Mouse (Mus musculus) right cerebral cortex, postnatal 25 days (tissue): Measurements from ENCODE around the gene Vsig10l.
A peak's percentile ranks its signal among the peaks of the same experiment; 100 is the strongest.

Experiments
- DNase-seq: peaks from one replicate; pipeline ENCODE4 v3.0.0; 2022

Gene Vsig10l

DNA sequence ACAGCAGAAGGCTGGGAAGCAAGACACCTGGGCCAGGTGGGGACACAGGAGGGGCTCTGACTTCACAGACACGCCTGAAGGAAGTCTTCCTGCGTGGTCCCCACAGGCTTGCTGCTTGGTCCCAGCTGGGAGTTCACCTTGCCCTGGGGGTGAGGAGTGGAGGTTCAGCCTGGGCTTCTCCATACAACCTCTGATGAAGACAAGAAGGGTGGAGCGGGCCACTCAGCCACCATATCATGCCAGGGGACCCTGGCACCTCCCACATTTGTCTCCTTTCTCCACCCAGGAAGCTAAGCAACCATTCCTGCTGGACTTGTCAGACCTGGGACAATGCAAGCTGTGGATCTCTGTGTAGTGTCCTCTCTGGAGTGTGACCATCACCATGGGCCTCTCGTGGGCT is at the start of gene Vsig10l:
TSS of gene Vsig10l (plus strand) at position 301 of the 400 bp plus-strand sequence.
- no peak for DNase-seq

DNA sequence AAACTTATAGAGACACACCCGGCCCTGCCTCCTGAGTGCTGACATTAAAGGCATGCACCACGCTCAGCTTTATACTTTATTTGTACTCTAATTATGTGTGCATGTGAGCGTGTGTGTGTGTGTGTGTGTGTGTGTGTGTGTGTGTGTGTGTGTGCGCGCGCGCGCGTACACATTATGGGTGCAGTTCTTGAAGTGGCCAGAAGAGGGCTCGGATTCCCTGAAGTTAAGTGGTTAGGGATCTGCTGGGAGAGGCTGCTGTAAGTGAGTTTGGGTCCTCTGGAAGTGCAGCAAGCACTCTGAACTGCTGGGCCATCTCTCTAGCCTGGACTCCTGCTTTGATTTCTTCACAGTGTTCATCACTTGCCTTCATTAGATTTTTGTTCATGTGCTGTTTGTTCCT is 45.7 kb upstream of the Vsig10l start:
- no peak for DNase-seq

DNA sequence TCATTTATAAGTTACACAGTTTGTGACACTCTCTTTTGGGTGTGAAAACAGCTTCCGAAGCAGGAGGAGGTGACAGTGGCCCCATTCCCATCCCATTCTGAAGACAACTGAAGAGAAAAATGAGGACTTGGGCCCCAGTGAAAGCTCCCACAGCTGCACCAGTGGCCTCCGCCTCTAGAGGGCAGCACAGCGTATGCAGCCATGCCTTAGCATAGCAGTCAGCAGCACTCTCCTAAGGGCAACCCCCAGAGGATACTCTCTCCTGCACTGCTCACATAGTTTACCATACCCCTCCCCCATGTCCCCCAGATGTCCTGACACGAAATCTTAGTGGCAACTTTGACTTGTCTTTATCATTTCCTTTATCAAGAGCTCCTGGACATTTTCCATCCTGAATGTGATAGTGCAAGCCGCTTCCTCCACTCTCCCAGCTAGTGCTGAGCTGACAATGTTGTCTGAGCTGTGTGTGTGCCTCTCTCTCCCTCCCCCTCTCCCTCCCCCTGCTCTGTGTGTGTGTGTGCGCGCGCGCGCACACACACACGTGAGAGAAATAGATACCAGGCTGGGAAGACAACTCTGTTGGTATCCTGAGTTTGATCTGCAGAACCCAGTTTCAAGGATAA is 39.8 kb upstream of the Vsig10l start:
- DNase-seq: peak; percentile 78

DNA sequence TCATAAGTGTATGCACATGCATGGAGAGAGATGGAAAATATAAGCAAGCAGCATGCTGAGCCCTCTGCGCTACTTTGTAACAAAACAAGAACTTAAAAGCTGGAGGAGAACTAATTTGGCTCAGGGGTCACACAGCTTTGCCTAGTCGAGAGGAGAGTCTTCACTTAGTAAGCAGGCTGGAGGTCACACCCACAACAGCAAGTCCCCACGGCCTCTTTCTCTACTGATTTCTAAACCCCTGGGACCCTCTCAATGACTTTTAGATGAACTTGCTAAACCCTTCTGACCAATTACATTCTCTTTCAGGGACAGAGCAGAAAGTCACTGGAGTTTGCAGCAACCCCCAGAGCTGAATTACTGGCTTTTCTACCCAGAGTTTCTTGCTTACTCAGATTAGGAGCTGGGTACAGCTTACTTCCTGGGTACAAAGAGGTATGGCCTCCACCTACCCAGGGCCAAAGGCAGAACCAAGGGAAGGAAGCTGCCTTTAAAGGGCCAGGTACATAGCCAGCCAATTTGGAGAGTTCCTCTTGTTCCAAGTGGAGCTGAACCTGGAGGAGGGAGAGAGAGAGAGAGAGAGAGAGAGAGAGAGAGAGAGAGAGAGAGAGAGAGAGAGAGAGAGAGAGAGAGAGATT is 38.8 kb upstream of the Vsig10l start:
- DNase-seq: no peak

DNA sequence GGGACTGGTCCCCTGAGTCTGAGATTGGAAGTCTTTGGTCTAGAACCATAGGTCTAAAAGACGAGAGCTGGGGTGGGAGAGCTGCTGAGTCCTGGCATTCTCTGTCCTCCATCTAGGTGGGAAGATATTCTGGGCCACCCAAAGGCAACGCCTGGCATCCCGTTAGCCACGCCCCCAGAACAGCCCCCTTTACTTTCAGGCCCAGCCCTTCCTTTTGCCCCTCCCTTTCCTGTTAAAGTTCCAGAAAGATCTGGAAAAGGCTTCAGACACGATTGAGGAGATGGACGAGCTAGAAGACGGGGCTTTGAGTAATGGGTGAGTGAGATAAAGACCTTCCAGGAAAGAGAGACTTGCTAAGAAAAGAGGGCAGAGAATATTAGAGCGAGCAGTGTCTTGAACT is 35.5 kb upstream of the Vsig10l start, which contains the start of gene Lim2:
TSS of gene Lim2 (plus strand) at position 265 of the 400 bp plus-strand sequence.
- DNase-seq: no peak

DNA sequence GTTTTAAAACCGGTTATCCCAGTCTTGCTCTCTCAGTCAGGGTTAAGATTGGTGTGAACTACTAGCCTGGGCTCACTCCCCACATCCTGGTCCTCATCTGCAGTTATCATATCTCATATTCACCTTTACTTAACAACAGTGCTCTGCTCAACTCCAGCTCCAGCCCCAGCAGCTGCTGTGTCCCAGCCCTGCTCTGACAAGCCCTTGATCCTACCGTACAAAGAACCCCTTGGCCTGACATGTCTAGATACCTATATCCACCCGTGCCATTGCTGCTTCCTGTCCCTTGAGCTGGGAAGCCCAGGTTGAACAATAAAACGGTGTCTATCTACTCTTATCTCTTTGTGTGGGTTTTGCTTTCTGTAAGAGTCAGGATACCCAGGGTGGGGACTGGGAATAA is 33.5 kb upstream of the Vsig10l start:
- no peak for DNase-seq

DNA sequence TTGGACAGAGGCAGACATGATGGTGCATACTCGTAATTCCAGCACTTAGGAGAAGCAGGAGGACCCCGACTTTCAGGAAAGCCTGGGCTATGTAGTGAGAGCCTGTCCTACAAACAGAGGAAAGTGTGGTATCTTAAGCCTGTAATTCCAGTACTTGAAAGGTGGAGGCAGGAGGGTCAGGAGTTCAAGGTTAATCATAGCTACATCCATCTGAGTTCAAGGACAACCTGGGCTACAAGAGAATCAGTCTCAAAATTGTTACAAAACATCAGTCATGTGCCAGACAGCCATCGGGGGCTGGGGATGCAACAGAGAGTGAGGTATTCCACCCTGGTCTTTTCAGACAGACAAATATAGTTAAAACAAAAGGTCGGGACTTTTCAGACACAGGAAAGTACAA is 30.1 kb upstream of the Vsig10l start:
- no peak for DNase-seq

DNA sequence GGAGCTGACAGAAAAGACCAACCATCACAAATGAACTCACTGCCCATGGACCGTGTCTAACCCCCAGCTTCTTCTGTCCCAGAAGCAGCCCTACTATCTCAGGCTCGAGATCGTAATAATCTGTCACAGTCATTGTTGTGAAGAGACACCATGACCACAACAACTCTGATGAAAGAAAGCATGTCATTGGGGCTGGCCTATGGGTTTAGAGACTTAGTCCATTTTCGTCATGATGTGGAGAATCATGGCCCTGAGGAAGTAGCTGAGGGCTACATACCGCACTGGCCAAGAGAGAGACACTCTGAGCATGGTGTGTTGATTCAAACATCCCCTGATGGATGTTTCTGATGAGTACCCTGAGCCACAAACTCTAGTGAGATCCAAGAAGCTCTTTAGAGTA is 28.3 kb upstream of the Vsig10l start:
- DNase-seq: no peak

DNA sequence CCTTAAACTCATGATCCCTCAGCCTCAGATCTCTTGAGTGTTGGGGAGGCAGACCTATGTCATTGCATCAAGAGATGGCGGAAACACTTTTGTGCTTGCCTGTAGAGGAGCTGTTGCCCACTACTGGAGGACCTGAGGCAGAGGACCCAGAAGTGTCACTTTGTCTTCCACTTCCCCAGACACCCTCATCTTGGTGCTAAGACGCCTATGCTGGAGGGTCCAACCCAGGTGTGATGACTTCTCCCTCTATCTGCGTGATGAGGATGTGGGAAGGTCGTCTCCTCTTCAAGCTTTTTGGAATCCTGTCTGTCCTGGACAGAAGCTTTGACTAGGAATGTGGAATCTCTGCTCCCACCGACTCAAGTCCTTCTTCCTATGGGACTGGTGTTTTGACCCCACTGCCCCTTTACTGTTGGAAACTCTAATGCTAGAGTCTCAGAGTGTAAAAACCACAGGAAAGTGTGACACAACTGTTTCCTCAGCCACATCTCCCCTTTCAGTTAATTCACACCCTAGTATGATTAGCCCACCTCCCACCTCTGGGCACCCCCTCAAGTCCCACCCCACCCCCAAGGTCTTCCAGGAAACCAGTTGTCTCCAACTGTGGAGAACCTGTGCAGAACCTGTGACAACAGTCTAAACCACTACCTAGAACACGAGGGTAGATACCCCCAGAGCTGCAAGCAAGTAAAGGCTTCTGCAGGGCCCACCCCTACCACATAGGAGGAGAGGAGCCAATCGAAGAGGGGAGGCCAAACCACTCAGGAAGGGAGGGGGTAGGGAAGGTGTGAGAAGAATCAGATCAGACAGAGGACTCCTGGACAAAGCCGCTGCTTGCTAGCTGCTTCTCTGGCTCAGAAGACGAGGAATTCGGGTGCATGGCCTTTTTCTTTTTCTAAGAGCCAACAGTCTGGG is 26.4 kb upstream of the Vsig10l start, which contains the start of gene Nkg7:
TSS of gene Nkg7 (plus strand) at position 733 of the 915 bp plus-strand sequence.
- DNase-seq: no peak

DNA sequence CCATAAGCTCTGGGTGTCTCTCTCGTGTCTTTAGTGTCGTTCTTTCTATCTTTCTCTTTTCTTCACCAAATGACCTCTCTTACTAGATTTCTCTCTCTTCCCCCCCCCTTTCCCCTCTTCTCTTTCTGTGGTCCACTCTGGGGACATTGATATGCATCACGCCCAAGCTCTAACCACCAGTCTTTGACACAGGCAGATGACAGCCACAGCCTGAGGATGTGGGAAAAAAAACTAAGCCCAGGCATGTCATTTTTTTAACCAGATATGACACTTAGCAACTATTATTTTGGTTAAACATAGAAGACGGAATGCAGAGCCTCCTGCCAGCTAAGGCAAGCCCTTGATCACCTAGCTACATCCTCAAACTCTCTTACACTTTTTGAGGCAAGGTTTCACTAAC is 24.3 kb upstream of the Vsig10l start:
- no peak for DNase-seq

DNA sequence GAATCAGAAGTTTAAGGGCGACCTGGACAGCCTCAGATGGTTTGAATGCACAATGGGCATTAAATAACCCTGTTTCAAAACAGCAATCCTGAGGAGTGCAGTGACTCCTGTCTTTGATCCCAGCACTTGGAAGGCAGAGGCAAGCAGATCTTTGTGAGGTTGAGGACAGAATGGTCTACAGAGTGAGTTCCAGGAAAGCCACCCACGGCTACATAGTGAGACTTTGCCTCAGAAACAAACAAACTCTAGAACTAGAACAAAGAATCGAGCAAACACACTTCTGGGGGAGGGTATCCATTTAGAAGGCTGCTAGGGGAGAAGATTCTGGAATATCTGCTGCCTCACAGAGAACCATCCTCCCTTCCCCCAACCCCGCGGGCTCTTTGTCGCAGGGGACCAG is 22.5 kb upstream of the Vsig10l start, which contains the start of gene Cldnd2:
TSS of gene Cldnd2 (plus strand) at position 301 of the 400 bp plus-strand sequence.
- DNase-seq: no peak

DNA sequence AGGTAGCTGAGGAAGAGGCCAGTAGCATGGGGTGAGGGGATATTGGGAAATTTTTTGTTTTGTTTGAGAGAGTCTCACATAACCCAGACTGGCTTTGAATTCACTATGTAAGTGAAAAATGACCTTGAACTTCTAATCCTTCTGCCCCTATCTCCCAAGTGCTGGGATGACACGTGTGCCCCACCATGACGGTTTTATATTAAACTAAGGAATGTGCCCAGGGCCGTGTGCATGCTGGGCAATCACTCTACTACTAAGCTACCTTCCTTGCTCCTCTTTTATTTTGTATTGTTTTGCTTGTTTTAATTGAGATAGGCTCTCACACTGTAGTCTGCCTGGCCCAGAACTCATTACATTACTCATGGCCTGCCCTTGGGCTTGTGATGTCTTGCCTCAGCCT is 21.9 kb upstream of the Vsig10l start:
- no peak for DNase-seq

DNA sequence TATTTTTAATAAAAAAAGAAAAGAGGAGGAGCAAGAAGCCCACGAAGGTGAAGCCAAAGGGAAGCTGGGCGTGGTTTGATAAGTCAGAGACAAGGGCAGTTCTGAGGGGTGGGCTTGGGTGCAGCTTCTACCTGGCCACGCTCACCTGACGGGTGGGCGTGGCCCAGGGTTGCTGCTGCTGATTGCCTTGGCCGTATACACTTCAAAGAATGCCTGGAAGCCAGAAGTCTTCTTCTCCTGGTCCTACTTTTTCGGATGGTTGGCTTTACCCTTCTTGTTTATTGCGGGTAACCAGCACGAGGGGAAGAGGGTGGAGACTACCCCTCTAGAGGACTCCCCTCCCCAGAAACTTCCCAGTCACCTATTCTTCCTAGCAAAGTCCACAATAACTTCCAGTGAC is 20.3 kb upstream of the Vsig10l start:
- no peak for DNase-seq

DNA sequence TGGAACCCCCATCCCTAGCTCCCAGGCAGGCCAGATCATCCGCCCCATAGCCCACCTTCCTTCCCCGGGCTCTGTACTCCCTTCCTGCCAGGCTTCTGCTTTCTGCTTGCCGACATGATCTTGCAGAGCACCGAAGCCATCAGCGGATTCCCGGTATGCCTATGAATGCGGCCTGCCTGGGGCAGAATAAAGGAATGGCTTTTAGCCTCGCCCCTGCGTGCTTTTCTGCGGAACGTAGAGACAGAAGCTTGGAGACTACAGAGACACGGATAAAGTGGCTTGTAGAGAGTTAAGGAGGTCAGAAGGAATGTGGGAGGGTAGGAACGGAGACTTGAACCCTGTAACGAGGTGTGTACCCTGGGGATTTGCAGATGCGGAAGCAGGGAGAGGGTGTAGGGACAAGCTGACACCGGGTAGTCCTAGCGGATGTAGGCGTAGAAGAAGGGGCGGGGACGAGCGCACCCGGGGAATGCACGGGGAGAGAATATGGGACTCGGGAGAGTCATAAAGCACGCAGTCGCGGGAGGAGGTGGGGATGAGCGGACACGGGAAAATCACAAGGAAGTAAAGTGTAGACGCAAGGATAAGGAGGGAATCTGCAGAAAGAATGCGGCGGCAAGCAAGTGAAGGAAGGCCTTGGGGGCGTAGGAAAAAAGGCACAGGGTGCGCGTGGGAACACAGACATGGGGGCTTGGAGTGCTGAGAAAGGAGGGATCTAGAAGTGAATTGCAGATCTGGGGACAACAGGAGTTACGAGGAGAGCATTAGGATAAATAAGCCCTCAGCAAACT is 19.6 kb upstream of the Vsig10l start:
- DNase-seq: peak; percentile 59

DNA sequence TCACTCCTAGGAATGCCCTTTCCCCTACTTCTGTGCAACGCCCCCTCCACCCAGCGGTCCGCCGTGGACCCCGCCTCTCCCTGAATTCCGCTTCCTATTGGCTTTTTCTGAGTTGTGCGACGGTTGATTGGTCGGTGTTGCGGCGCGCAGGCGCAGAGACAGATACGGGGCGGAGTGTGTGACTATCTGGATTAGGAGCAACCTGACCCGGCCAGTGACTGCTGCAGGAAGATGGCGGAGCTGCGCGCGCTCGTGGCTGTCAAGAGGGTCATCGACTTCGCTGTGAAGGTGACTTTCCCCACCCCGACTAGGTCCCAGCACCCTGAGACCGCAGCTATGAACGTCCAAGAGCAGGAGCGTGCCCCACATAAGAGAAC is 19.0 kb upstream of the Vsig10l start, which contains the start of the genes Etfb and Gm45233:
TSS of gene Etfb (plus strand) at position 167 of the 377 bp plus-strand sequence.
TSS of gene Gm45233 (plus strand) at position 212 of the 377 bp plus-strand sequence.
- DNase-seq: peak; percentile 93

DNA sequence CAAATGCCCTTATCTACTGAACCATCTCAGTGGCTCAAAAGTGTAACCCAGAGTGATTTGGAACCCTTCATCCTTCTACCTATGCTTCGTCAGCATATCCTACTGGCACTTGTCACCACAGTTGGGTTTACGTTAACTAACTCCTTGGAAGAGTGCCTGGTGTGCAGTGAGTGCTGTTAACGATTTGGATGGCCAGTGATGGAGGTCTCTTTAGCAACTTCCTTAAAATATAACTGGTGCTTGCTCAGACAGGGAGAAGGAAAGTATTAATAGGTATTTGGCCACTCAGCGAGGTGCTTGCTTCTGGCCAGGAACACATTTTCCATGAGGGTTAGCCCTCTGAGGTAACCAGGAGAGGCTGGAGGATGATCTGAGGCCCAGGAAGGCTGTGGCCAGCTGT is 15.2 kb upstream of the Vsig10l start:
- DNase-seq: no peak

DNA sequence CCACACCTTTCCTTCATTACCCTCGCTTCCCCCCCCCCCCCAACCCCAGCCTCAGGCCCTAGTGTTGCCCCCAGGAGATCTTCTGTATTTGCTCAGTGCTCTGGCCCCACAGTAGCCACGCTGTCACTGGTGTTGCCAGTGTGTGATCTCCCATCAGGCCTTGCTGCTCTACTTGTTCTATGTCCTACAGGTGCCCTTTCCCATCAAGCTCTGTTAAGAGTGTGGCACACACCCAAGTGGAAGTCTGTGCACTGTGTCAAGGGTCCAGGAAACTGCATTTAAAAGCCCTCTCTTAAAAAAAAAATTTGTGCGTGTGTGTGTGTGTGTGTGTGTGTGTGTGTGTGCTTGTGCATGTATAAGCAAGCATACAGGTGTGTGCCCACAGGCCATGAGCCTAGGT is 14.7 kb upstream of the Vsig10l start:
- DNase-seq: no peak

DNA sequence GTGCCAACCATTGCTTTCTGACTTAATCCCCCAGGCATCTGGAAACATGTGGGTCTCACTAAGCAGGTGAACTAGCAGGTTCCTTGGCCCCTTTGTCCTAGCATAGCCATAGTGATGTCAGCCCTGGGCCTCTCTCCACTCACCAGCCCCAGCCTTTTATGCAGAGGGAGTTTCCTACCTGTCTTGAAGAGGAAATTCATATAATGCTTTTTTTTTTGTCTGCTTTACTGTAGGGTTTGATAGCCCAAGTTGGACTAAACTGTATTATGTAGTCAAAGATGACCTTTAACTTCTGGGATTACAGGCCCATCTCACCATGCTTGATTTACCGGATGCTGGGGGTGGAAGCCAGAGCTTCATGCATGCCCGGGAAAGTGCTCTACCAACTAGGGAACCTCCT is 13.1 kb upstream of the Vsig10l start:
- no peak for DNase-seq

DNA sequence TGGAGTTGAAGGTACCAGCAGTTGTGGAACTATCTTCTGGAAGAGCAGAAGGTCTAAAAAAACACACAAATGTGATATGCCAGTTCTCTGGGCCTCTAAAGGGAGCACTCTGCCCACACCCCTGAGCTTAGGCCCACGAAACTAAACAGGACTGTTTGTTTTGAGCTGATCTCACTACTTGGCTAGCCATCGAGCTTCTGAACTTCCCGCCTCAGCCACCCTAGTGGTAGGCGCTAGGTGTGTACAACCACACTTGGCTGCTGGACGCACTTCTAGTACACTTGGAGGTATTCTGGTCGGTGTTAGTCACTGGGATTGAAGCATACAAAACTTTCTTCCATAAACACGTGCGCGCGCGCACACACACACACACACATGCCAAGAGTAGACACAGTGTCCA is 11.2 kb upstream of the Vsig10l start:
- no peak for DNase-seq

DNA sequence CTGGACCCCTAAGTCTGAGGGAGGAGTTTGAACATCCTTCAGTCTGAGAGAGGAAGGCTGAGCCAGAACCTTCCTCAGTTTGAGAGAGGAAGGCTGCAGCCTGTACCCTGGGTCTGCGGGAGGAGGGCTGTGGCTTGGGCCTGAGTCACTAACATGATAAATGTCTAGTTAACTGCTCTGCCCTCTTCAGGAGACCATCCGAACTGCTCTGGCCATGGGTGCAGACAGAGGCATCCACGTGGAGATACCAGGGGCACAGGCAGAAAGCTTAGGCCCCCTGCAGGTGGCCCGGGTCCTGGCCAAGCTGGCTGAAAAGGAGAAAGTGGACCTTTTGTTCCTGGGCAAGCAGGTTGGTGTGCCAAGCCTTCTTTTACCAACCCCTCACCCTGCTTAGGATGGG is 10.3 kb upstream of the Vsig10l start:
- no peak for DNase-seq

DNA sequence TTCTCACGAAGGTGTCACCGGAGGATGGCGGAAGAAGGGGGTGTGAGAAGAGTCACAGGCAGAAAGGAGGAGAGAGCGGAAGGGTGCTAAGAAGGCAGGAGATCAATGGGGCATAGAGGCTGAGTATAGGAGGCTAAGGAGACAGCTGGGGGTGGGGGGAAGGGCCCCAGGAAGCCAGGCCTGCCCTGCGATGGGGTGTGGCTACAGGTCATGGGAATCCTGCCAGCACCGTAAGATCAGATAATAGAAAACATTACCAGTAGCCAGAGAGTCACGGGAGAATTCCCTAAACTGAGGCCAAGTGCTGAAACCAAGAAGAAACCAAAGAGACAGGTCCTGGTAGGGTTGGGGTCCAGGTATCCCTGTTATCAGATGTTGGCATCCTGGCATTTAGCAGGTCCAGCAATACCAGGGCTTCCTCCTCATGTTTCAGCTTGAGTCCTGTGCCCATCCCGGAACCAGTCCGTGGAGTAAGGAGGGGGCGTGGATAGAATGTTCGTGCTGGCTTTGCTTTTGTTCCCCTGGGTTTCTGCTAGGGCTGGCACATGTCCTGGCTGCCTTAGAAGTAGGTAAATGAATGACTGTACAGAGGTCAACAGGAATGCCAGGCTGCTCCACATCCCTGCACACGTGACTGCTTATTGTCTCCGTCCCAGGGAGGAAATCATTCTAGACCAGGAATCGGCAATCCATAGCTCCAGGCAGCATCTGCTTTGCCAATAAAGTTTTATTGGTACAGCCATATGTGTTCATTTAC is 9.2 kb upstream of the Vsig10l start:
- DNase-seq: no peak

DNA sequence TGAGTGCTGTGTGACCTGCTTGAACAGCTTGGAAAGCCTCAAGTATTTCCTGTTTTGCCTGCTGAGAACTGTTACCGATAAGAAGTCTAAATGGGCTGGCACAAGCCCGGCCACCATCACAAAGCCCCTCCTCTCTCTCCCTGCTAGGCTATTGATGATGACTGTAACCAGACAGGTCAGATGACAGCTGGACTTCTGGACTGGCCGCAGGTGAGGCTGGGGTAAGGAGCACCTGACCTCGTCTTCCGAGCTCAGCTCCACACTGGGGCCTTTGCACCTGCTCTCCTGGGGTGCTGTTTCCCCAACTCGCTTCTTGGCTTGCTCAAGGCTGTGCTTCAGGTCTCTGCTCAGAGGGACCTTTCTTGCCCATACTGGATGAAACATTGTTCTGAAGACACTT is 8.6 kb upstream of the Vsig10l start:
- no peak for DNase-seq
